Mouse (Mus musculus) adrenal gland, postnatal 10 days (tissue): ENCODE data around the gene Emg1. TPM values are rescaled to one million over a fixed set of nuclear protein-coding genes. Genes with fewer than 3 reads are reported as not detected.
"Not testable (repeated sequence)": the region's sequence is repeated elsewhere in the genome, so short reads cannot be mapped to it uniquely, and the experiment has no call there.

Experiments used
- DNase-seq: peaks from one replicate; pipeline ENCODE4 v3.0.0; 2021; ENCODE audit warnings: mixed read lengths
- microRNA-seq: library from miRNA; unstranded; fragments of <30 nt; microRNA quantifications from one replicate; pipeline ENCODE4 v1.2.0, GENCODE M21; 2021
- total RNA-seq, 2 experiments: library from RNA; stranded (reverse); gene quantifications; 2 replicates each; pipeline ENCODE4 v1.2.3; 2021

Emg1 gene
- total RNA-seq, 2 experiments from 2014 or later, result 85.5 to 94.1 TPM

DNA sequence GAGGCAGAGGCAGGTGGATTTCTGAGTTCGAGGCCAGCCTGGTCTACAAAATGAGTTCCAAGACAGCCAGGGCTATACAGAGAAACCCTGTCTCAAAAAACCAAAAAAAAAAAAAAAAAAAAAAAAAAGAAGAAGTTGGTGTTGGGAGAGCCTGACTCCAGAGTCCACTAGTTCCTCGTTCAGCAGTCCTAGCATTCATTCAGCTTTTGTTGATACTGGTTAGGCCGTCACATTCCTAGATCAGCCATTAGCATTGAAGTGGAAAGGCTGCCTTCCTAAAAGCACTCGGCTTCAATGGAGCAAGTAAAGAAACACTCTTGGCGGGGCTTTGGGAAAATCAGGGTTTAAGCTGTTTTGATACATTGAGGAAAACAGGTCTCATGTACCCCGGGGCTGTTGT is 29.7 kb downstream of the Emg1 start:
- not testable (repeated sequence) for DNase-seq

- no peak for DNase-seq
Measured at GRCm38 (mm10) chr6:124679486-124679885, 32.5 kb downstream of the Emg1 start.

- no peak for DNase-seq
Measured at GRCm38 (mm10) chr6:124678769-124679168, 33.2 kb downstream of the Emg1 start.

DNA sequence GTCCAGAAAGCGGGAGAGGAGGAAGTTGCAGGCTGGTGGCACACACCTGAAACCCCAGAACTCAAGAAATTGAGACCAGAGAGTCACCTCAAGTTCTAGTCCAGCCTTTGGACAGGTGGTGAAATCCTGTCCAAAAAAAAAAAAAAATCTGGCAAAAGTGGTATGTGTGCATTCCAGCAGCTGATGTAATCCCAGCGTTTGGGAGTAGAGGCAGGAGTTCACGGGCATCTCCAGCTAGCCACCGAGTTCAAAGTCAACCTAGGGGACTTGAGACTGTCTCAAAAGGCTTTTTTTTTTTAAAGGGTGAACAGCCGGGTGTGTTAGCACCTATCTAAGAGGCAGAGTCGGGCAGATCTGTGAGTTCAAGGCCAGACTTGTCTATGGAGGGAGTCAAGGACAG is 35.8 kb downstream of the Emg1 start:
- no peak for DNase-seq

DNA sequence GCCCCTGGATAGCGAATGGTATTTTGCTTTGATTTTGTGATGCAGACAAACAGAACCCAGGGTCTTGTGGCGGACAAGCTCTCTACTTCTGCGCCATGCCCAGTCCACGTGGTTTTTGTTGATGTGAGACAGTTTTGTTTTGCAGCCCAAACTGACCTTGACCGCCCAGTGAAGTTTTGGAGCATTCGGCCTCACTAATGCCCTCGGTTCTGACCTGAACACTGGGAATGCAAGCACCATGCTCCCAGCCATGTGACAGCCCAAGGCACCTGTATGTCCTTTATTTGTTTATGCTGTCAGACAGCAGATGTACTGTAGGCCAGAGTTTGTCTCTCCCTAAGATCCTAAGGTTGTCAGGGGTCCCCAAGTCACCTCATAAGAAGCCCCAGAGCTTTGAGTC is 37.4 kb downstream of the Emg1 start:
- no peak for DNase-seq

DNA sequence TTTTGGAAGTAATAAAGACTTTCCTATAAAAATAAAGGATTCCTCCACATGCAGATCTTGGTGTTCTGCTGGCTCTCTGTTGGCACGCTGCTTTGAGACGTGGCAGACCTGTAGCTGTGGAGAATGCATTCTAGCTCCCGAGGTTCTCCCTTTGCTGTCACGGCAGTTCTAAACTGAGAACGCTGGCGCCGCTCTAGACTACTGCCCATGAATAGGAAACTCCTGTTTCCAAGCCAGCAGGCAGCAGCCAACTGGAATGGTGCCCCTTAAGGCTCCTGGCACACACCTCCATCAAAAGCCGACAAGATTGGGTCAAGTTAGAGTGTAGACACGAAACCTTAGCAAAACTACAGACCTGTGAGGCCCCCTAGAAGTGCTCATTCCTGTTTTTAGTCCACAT is 38.4 kb downstream of the Emg1 start:
- peak; percentile 67 for DNase-seq

GRCm38 (mm10) chr6:124672100-124672499 is 39.9 kb downstream of the Emg1 start:
- no peak for DNase-seq

- no peak for DNase-seq
Measured at GRCm38 (mm10) chr6:124670281-124670900, 41.6 kb downstream of the Emg1 start.

GRCm38 (mm10) chr6:124669234-124669859 is 42.6 kb downstream of the Emg1 start:
- DNase-seq, result no peak

- DNase-seq, result no peak
Measured at GRCm38 (mm10) chr6:124665011-124665410, 47.0 kb downstream of the Emg1 start.

- DNase-seq, result no peak
Measured at GRCm38 (mm10) chr6:124664256-124664655, 47.7 kb downstream of the Emg1 start.

GRCm38 (mm10) chr6:124663424-124663795 is 48.6 kb downstream of the Emg1 start:
- no peak for DNase-seq

DNA sequence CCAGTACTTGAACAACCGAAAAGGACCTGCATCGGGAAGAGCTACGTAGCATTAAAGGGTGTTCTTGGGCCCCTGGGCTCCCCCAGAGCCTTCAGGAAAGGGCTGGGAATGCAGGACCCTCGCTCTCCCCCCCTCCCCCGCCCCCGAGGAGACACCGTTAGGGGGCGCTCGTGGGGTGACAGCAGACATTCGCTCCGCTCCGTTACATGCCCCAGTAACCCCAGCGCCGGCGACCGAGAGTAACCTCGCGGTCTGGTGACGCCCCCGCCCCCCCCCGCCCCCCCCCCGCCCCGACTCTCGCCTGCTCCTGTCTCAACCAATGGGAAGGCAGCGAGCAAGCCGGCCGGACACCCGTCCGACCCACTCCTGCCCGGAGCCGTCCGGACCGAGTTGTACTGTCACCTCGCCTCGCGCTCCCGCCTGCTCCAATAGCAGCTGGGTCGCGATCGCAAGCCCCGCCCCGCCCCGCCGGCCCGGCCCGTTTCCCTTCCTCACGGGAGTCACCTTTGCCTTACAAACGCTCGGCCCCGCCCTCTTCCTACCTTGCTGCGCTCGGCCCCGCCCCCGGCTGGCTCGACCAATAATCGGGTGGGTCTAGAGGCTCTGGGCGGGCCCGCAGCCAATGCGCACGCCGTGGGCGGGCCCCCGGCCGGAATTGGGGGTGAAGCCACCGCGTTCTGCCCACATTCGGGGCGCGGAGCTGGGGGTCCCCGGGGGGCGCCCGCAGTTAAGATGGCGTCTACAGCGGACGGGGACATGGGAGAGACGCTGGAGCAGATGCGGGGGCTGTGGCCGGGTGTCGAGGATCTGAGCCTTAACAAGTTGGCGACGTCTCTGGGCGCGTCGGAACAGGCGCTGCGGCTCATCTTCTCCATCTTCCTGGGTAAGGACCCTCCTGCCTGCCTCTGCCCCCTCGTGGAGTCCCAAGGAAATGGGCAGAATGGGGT is 49.2 kb downstream of the Emg1 start, which contains the start of gene Lpcat3:
Gene Lpcat3 (plus strand): TSS at position 551 of the 947 bp plus-strand sequence.
- DNase-seq, result peak; percentile 99

- DNase-seq, result no peak
Measured at GRCm38 (mm10) chr6:124661995-124662394, 50.0 kb downstream of the Emg1 start.

DNA sequence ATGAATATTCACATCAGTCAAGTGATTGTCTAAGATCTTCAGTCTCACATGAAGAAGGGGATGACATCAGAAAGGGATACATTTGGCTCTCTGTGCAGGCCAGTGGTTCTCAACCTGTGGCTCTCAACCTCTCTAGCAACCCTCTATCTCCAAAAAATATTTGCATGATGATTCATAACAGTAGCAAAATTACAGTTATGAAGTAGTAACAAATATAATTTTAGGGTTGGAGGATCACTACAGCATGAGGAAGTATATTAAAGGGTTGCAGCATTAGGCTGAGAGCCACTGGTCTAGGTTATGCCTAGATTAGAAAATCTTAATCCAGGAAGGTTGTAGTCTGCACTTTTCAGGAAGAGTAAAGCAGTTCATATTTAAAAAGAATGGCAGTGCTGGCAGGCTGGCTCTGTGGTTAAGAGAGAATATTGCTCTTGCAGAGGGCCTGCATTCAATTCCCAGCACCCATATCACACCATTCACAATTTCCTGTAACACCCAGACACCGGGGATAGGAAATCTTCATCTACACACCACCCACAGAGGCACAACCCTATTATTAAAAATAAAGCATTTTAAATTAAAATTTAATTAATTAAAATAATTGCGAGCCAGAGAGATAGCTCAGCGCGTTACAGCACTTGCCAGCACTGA is 50.7 kb downstream of the Emg1 start:
- DNase-seq, result no peak

GRCm38 (mm10) chr6:124658067-124658466 is 53.9 kb downstream of the Emg1 start:
- no peak for DNase-seq

DNA sequence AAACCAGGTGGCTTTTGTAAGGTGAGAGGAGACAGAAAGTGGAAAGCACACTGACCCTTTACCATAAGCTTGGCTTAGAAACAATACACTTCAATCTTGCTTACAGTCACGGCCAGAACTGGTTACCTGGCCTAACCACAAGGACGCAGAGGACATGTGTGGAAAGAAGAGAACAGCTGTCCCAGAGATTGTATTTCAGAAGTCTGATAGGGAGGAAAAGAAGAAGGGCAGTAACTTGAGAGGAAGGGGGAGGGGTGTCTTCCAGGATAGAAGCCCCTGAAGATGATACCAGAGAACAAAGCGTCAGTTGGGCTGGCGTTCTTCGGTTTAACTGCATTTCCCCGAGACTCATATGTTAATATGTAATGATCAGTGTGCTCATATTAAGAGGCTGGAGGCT is 56.1 kb downstream of the Emg1 start:
- no peak for DNase-seq

Small RNA genes within 50 kb of the gene (microRNA-seq; reads per million reads assigned to microRNA genes)
- gene Mir141 (9.2 reads per million, percentile 15 among the genes with 10 or more reads in this experiment), gene Mir200c (128 reads per million, percentile 48 among the genes with 10 or more reads in this experiment)

Other genes with a start within 250 kb of the Emg1 start
- 10 to 100 TPM; 78.7 to 79.4 TPM for gene Clstn3, start 247.4 kb downstream of the Emg1 start, total RNA-seq
- 10 to 100 TPM; 16.0 to 21.7 TPM for gene C1rl, start 219.1 kb downstream of the Emg1 start, total RNA-seq
- gene C1ra, start 199.8 kb downstream of the Emg1 start, total RNA-seq, result 10 to 100 TPM; 40.4 to 51.1 TPM
- gene C1s1, start 169.8 kb downstream of the Emg1 start, total RNA-seq, result 100 to 1,000 TPM in 1 of 2 experiments, 10 to 100 TPM in 1; 76.9 to 105 TPM
- 1 to 10 TPM; 4.7 to 5.1 TPM for gene C1rb, start 141.9 kb downstream of the Emg1 start, total RNA-seq
- gene C1s2, start 76.1 kb downstream of the Emg1 start, total RNA-seq, result 1 to 10 TPM; 2.5 to 4.2 TPM
- gene Lpcat3, start 49.2 kb downstream of the Emg1 start, total RNA-seq, result 10 to 100 TPM; 80.8 to 85.7 TPM
- gene Phb2, start 158 bp upstream of the Emg1 start, total RNA-seq, result 100 to 1,000 TPM; 452 to 487 TPM
- 10 to 100 TPM; 13.0 to 13.5 TPM for gene Ptpn6, start 26.5 kb upstream of the Emg1 start, total RNA-seq
- 100 to 1,000 TPM; 321 to 324 TPM for gene Grcc10, start 29.2 kb upstream of the Emg1 start, total RNA-seq
- 1 to 10 TPM in 1 of 2 experiments, not detected in 1; 1.1 TPM for gene Gm45234, start 43.8 kb upstream of the Emg1 start, total RNA-seq
- gene Atn1, start 44.3 kb upstream of the Emg1 start, total RNA-seq, result 10 to 100 TPM; 64.0 to 71.5 TPM
- gene Eno2, start 57.5 kb upstream of the Emg1 start, total RNA-seq, result 10 to 100 TPM; 13.0 to 21.0 TPM
- gene Lrrc23, start 67.5 kb upstream of the Emg1 start, total RNA-seq, result under 1 TPM in 1 of 2 experiments, not detected in 1; 0.72 TPM
- 10 to 100 TPM; 11.7 to 15.2 TPM for gene Spsb2, start 96.5 kb upstream of the Emg1 start, total RNA-seq
- 100 to 1,000 TPM; 504 to 601 TPM for gene Tpi1, start 102.1 kb upstream of the Emg1 start, total RNA-seq
- 100 to 1,000 TPM in 1 of 2 experiments, 10 to 100 TPM in 1; 89.2 to 111 TPM for gene Usp5, start 117.3 kb upstream of the Emg1 start, total RNA-seq
- gene Cdca3, start 117.4 kb upstream of the Emg1 start, total RNA-seq, result 10 to 100 TPM; 26.3 to 28.8 TPM
- gene Gnb3, start 128.1 kb upstream of the Emg1 start, total RNA-seq, result 1 to 10 TPM; 7.5 to 9.7 TPM
- gene P3h3, start 145.6 kb upstream of the Emg1 start, total RNA-seq, result 10 to 100 TPM; 26.6 to 29.6 TPM
- gene Gpr162, start 151.8 kb upstream of the Emg1 start, total RNA-seq, result 1 to 10 TPM; 3.5 to 5.2 TPM
- gene Cd4, start 176.0 kb upstream of the Emg1 start, total RNA-seq, result 1 to 10 TPM; 3.8 to 4.0 TPM
- 1 to 10 TPM; 1.4 to 1.8 TPM for gene Lag3, start 199.5 kb upstream of the Emg1 start, total RNA-seq
- gene Ptms, start 207.9 kb upstream of the Emg1 start, total RNA-seq, result 100 to 1,000 TPM; 824 to 887 TPM
- gene Mlf2, start 219.2 kb upstream of the Emg1 start, total RNA-seq, result 100 to 1,000 TPM; 271 to 288 TPM